Mouse (Mus musculus) lung, adult 18-20 months (tissue): ENCODE data around the gene Olfm2.
A peak's percentile ranks its signal among the peaks of the same experiment; 100 is the strongest.
"Not testable (repeated sequence)": the region's sequence is repeated elsewhere in the genome, so short reads cannot be mapped to it uniquely, and the experiment has no call there.

ENCODE experiments used
- DNase-seq, 2 experiments: peaks; one replicate each; pipeline ENCODE4 v3.0.0; 2022; ENCODE audit warnings: mixed read lengths in 2 of 2

The Olfm2 gene

DNA sequence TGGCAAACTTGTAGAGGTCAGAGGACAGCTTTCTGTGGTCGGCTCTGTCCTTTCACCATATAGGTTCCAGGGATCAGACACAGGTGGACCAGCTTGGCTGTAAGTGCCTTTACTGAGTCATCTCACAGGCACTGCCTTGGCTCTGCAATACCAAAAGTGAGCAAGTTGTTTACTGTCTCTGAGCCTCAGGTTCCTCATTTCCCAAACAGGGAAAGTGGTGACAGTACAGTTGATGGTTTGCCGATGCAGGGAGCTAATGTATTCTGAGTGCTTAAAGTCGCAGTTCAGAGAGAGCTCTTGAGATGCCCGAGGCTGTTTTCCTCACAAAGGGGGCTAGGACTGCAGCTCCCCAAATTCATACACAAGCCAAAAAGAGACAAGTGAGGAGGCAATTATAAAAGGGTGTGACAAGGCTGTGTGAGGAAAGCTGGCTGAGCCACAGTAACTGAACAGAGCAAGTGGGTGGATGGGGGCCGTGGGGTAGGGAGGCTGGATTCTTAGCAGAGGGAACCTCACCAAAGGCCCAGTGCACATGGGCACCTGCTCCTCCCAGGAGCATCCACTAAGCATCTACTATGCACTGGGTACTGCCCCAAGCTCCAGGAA, 49.9 kb downstream of the Olfm2 start:
- no peak for DNase-seq

DNA sequence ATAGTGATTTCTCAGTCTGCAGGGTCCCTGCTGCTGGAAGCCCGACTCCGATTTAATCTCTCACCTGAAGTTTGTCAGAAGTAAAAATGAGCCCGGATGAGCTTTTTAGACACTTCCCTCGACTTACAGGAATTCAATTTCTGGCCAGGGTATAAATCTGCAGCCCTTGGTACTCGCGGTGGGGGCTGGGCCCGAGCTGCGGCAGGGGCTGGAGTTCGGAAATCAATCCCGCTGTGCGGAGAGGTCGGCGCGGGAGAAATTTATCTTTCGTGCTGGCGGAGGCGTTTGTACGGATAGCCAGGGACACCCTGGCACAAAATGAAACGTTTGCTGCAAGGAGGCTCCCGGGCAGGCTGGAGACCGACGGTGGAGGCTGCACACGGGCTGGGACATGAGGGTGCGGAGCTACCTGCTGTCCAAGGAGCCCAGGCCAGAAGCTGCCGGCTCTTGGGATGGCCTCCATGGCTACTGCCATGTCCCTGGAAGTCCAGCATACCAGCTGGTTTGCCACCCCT, 51.4 kb downstream of the Olfm2 start:
- DNase-seq: peak in 1 of 2 experiments; percentile 4

DNA sequence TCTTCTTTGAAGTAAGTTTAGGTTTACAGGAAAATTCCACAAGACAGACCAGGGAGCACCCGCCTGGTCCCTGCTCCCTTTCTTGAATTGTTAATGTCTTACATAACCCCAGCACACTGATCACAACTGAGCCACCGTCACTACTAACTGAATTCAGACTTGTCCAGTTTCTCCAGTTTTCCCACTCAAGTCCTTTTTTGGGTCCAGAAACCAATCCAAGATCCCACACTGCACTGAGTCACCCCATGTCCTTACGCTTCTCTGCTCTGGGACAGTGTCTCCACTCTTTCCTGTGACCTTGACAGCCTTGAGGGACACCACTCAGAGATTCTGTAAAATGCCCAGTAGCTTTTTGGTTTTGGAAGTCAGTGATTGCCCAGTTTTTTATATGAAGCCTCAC, 53.3 kb downstream of the Olfm2 start:
- DNase-seq: no peak

DNA sequence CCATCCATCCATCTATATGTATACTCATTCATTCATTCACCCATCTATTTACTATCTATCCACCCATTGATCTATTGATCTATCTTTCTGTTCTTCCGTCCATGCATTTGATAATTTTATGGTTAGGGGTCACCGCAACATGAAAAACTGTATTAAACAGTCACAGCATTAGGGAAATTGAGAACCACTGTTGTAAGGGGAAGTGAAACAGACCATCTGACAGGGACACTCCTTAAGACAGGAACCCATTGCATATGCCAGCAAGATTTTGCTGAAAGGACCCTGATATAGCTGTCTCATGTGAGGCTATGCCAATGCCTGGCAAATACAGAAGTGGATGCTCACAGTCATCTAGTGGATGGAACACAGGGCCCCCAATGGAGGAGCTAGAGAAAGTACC, 55.7 kb downstream of the Olfm2 start:
- not testable (repeated sequence) for DNase-seq

DNA sequence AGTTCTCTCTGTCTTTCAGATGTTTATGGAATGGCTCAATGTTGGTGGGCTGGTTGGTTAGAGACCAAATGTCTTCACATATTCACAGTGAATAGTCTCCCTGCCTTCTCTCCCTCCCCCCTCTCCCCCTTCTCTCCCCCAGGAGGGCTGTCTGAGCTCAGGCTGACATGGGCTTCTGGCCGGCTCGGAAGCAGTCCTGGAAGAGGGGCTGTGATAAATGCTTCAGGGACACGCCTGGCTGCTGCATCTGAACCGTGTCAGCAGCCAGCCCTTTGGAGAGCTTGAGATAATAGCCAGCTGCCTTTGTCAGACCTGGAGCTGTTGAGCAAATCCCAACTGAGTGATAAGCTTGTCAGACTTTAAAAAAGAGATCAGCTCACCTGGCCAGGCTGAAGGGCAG, 56.2 kb downstream of the Olfm2 start:
- DNase-seq: no peak

DNA sequence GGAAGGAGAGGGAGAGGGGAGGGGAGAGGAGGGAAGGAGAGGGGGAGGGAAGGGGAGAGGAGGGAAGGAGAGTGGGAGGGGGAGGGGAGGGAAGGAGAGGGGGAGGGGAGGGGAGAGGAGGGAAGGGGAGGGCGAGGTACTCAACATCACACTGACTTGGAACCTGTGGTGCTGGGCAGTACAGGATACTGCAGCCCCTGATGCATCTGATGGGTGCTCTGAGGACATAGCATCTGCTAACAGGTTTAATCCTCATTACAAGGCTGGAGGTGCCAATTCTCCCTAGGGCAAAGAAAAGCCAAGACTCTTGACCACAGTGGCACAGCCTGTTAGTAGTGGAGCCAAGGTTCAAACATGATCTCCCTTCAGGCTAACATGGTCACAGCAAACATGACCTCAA, 56.7 kb downstream of the Olfm2 start:
- DNase-seq: no peak

DNA sequence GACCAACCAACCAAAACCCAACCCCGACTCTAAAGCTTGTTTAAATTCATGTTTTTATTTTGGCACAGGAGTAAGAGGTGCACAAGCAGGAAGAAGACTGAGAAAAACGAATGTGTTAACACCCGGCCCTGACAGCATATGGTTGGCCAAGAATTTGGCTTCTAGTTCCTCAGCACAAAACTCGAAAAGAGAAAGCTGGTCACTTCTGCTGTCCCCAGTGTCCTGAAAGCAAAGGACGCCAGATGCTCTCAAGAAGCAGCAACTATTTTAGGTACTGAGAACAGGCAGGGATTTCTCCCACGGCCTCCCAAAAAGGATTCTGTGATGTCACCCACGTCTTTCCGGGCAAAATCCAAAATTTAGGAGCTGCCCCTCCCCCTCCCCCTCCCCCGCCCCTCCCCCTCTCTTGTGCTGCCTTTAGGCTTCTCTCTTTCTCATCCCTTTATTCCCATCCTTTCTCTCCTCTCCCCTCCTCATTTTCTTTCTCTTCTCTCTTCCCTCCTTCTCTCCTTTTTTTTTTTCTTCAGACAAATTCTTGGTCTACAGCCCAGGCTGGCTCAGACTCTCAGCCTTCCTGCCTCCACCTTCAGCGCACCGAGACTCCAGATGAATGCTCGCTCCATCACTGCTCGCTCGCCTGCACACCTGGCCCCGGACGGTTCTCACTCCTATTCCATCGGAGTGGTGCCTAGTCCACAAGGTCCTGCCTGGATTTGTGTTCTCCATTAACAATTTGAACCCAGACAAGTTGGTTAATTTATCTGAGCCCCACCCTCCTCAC, 60.9 kb downstream of the Olfm2 start:
- no peak for DNase-seq

DNA sequence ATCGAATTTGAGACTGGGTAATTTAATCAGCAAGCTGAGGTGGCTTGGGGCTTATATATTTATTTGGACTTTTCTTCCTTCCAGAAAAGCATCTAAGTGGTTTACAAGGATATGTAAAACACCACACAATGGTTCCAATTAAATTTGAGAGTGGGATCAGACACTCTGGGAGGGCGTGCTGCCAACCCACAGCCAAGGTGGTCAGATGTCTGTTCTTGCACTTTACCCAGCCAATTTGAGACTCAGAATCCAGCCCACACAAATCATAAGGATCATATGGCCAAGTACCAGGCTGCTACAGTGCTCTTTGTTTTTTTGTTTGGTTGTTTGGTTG, 63.8 kb downstream of the Olfm2 start:
- DNase-seq: no peak

DNA sequence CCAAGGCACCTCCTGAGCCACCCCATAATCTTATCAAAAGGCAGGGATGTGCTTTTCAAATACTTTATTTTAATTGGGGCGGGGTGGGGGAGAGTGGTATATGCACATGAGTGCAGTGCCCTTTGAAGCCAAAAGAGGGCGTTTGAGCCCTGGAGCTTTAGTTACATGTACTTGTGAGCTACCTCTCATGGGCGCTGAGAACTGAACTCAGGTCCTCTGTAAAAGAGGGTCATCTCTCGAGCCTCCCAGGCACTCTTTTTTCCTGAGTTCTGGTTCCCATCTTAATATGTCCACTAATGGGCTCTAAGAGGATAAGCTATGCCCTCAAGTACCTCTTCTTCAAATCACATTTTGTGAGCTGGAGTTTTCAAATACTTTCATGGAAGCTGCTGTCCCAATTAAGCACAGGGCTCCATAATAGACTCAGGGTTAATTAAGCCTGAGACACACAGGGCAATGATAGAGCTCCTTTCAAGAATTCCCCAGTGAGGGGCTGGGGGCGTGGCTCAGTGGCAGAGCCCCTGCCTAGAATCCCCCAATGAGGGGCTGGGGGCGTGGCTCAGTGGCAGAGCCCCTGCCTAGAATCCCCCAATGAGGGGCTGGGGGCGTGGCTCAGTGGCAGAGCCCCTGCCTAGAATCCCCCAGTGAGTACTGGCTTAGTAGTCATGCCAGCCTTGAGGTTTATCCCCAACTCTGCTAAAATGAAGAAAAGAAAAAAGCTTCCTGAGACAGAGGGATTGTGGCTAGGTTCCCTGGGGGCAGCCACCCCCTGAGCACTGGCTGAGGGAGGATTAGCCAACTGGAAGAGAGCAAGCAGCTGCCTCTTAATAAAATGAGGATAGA, 64.4 kb downstream of the Olfm2 start:
- no peak for DNase-seq

DNA sequence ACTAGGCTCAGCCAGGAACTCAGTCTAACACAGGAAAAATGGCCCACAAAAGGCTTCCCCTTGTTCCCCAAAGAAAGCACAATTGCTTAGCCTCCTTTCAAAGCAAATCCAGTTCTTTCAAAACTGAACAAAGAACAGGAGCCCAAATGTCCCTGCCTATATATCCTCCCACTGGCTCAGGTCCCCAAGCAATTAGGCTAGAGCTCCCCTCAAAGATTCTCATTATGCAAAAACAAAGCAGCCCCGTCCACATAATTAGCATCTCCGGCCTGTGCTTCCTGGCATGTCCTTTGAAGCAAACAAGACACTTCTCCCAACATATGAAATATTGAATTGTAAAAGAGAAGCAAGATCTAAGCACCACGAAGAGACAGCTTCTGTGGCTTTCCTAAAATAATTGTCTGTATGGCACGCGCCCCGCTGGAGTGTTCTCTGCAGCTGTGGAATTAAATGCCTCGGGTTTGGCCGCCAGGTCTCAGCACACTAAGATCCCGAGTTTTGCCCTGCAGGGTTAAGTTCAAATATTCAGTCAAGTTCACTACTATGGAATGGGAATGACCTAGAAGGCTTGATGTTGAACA, 65.7 kb downstream of the Olfm2 start:
- no peak for DNase-seq

DNA sequence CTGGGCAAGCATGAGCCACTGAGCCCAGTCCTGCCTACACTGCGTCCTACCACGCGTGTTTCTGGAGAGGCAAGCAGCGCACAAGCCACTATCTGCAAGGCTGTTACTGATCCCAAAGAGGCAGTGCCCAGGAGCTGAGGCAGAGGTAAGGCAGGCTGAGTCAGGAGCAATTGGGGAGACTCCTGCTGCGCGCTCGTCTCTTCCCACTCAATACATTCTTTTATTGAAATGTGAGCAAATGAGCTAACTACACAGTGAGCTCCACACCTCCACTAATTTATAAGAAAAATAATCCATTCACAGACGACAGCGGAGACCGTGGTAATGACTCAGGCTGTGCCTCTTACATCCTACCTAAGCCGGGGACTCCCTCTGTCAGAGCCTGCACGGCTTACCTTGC, 68.3 kb downstream of the Olfm2 start:
- DNase-seq: no peak

DNA sequence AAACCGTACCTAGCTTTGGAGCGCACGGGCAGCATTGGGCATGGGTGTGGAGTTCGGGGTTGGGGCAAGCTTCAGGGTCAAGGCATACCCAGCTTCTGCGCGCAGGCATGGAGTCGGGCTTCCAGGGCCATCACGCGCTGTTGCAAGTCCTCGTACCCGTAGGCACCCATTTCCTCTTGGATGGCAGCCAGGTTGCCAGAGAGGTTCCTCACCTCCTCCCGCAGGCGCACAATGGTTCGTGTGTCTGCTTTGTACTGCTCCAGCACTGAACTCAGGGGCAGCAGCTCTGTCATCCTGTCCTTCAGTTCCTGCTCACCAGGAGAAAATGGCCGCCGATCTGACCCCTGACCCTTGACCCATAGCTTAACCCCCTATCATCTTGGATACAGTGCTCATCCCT, 74.1 kb downstream of the Olfm2 start:
- peak in 1 of 2 experiments; percentile 12 for DNase-seq

DNA sequence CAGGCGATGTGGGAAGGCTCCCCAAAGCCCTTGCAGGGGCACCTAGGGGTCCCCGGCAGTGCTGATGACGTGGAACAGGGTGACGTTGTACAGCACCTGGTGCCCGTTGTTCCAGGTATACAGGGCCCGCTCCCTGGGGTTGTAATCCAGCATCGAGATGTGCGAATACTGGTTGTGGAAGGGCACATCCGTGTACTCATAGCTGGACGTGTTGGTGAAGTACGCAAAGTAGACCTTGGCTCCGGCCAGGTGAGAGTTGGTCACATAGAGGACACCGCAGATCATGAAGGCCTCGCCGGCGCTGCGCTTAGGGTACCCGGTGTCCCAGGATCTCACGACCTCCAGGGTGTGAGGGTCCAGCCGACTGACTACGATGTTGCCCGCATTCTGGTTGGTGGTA, 78.1 kb downstream of the Olfm2 start:
- no peak for DNase-seq

DNA sequence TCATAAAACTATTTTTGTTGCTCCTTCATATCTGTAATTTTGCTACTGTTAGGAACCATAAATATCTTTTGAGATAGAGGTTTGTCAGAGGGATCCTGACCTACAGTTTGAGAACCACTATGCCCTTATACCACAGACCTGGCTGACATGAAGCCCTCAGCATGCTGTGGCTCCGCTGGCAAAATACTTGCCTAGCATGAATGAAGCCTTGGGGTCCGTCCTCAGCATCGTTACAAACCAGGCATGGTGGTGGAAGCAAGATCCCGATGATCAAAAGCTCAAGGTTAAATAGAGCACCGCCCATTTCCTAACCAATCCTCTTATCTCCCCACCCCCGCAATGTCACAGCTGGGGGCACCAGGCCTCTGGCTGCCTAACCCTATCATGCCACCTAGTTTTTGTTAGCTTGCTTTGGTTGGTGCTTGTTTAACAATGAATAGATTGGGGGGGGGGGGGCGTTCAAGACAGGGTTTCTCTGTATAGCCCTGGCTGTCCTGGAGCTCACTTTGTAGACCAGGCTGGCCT, 79.6 kb downstream of the Olfm2 start:
- DNase-seq: no peak

DNA sequence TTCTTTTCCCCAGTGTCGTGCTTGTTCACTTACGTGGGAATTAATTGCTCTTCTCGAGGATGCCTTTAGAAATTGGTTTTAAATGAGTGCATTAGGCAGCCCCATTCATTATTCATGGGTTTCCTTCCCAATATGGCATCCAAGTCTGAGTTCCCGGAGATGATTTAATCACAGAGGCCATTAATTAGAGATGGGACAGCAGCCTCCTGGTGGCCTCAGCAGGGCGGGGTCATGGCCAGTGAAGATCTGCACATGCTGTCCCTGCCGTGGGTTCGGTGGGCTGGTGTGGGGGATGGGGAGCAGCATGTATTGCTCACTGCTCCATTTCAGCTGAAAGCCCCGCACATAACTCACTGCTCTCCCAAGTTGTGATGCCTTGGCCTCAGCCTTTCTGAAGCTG, 80.2 kb downstream of the Olfm2 start:
- no peak for DNase-seq

DNA sequence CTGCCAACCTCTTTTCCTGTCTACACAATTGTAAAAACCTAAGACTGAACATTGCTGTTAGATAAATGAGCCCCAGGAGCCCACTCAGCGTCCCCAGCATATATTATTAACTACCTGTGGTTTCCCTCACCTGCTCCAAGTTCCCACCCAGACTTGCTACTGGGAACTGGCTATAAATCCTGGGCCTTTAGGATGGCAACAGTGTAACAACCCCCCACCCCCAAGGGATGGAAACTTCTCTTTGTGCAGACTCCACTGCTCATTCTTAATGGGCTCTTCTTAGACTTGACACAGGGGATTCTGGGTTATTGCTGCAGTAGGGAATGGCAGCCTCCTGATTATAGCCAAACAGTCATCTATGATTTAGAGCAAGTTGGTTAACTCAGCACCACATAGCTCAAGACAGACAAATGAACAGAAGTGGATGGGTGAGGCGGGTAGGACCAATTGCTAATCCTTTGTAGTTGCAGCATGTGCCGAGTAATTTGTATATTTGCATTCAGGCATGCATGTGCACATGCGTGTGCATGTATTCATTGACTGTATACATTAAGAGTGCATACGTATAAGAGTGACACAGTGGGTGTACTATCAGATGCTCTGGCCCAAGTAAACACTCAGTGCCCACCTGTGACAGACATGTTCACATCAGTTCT, 81.0 kb downstream of the Olfm2 start:
- DNase-seq: no peak

DNA sequence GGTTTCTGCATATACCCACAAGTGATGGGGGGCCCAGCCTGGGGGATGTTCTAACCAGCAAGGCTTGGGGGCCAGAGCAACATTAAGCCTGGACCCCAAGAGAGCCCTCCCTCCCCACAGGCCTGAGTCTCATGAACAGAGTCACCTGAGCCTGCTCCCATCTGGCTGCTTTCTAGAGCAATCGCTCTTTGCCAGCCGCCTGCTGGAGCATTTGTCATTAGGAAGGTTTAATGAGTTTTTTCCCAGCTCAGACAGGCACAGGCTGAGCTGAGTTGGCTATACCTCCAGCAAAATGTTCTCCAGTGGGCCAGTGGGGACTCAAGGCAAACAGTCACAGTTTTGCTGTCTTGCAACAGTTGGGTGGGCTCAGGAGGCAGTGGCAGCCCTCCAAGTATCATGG, 81.8 kb downstream of the Olfm2 start:
- DNase-seq: no peak

DNA sequence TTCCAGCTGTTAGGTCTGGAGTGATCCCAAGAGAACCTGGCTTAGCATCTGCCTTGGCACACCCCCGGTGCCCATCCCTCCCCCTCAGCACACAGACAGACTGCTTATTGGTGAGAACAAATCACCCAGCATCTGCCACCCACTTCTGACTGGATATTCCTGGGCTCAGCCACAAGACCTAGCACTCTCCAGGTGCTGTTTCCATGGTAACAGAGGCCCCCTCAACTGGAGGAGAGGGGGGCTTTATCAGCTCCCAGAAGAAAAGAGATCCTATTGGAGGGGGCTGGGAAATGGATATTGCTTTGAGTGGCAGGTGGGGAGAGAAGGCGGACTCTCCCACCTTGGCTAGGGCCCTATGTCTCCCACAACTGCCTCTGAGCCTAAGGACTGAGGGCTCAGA, 82.2 kb downstream of the Olfm2 start:
- no peak for DNase-seq

DNA sequence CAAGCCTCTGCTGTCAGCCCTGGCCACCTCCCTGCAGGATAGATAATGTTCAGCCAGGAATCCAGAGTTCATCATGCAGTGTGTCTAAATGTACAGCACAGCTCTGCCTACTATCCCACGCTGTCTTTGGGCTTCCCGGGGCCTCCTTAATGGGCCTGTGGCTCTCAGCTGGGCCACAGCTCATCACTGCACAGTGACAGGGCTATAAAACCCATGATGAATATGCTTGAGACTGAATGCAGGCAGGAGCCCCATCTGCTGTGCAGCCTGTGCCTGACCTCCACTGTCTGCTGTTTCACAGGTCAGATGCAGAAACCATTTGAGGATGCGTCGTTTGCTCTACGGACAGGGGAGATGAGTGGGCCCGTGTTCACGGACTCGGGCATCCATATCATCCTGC, 83.3 kb downstream of the Olfm2 start:
- no peak for DNase-seq

DNA sequence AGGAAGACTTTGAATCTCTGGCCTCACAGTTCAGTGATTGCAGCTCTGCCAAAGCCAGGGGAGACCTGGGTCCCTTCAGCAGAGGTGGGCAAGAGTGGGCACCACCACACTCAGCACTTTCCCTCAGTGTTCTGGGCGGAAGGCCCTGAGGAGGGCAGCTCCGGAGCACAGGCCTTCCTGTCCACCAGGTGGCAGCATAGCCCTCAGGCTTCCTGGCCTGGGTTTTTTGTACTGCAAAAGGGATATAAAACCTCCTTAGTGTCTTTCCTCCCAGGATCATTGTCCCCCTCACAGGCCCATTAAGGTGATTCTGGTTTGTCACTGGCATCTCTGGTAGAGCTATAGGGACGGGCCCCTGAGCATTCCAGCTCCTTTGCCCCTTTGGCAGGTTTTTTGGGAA, 83.8 kb downstream of the Olfm2 start:
- DNase-seq: peak in 1 of 2 experiments; percentile 46

DNA sequence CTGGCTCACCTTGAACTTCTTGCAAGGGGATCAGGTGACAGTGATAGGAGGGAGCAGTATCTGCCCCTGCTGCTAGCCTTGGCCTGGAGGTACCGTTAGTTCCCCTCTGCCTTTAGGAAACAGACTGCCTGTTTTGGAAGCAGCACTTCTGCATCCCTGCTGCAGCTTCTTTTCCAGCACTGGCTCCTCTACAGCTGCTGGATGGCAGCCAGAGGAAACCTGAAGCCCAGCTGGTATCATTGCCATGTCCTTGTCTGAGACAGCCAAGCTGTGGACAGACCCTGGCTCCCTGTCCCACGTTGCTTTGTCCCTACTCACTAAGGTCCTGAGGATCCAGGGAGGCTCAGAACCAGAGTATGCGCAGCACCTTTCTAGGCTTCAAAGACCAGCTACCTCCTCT, 88.6 kb downstream of the Olfm2 start:
- DNase-seq: no peak

DNA sequence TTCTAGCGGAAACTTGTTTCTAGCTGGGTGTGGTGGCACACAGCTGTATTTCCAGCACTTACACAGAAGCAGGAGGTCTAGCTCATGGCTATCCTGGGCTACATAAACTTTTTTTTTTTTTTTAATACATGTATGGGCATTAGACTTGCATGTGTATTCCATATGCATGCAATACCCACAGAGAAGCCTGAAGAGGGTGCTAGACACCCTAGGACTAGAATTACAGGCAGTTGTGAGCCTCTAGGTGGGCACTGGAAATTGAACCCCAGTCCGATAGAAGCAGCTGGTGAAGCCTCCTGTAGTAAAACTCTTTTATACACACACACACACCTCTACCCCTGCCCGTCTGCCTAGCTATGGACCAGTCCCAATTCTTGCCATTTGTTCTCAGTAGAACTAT, 92.3 kb downstream of the Olfm2 start:
- no peak for DNase-seq

DNA sequence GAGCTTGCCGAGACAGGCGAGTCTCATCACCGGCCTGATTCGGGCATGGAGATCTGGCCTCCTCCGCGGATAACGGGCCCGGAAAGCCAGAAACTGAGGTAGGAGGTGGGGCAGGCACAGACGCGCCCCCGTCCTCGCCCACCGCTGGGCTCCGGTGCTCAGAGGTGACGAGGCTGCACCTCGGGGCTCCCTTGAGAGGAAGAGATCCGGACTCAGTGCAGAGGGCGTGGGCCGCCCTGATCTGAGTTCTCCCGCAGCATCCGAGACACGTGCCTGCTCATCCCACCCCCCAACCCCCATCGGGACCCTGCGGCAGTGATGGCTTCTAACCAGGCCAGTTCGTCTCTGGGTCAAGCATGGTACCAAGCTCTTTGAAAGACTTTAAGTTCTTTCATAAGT, 93.9 kb downstream of the Olfm2 start:
- no peak for DNase-seq
